Mouse (Mus musculus): ENCODE data around the gene 2410004B18Rik.

- TF ChIP-seq CTCF (IDR thresholded peaks at IDR 0.05; ENCODE audit: borderline replicate concordance, insufficient read depth, low read depth, low read length) (peak; percentile 74), POLR2A (IDR thresholded peaks at IDR 0.05; ENCODE audit: borderline replicate concordance, insufficient read depth, low read length) (no peak)
Measured at GRCm38 (mm10) chr3:145941971-145942370, 4.2 kb downstream of the 2410004B18Rik start.
